Mouse (Mus musculus) intestine, embryonic 14.5 days (tissue): ENCODE results near the gene Sik1. TPM values are rescaled to one million over a fixed set of nuclear protein-coding genes. Genes with fewer than 3 reads are reported as not detected.

Source experiments
- ATAC-seq: fragments of 200-750 bp; cut with Nextera tagmentation; replicated peaks from 2 replicates; pipeline ENCODE4 v1.8.0; 2017; ENCODE audit warnings: low read depth, moderate number of reproducible peaks, moderate TSS enrichment, moderate library complexity; ENCODE audit not compliant: low FRiP score, low TSS enrichment
- DNase-seq: peaks from one replicate; pipeline ENCODE4 v3.0.0-alpha.2; 2018; ENCODE audit warnings: low spot score
- H3K27ac ChIP-seq: fragments of 300-500 bp; sonication (generic); 2 replicates; pipeline ENCODE4 v1.5.1; 2014; ENCODE audit warnings: low read depth, mild to moderate bottlenecking, control low read depth
- H3K27me3 ChIP-seq: fragments of 300-500 bp; sonication (generic); replicated peaks from 2 replicates; pipeline ENCODE4 v1.6.1; 2014; ENCODE audit warnings: low read length, control low read depth; ENCODE audit not compliant: control insufficient read depth, insufficient read depth
- H3K36me3 ChIP-seq: fragments of 300-500 bp; sonication (generic); 2 replicates; pipeline ENCODE4 v1.6.1; 2014; ENCODE audit warnings: low read length, control low read depth; ENCODE audit not compliant: control insufficient read depth, insufficient read depth
- H3K4me1 ChIP-seq: fragments of 300-500 bp; sonication (generic); replicated peaks from 2 replicates; pipeline ENCODE4 v1.6.1; 2014; ENCODE audit warnings: low read length, control low read depth, mixed read lengths; ENCODE audit not compliant: control insufficient read depth, insufficient read depth
- H3K4me2 ChIP-seq: fragments of 300-500 bp; sonication (generic); 2 replicates; pipeline ENCODE4 v1.6.1; 2014; ENCODE audit warnings: low read length
- H3K4me3 ChIP-seq: fragments of 300-500 bp; sonication (generic); 2 replicates; pipeline ENCODE4 v1.5.1; 2014; ENCODE audit warnings: low read depth, low read length, control low read depth, mixed read lengths
- H3K9ac ChIP-seq: fragments of 300-500 bp; sonication (generic); 2 replicates; pipeline ENCODE4 v1.6.1; 2014; ENCODE audit warnings: mild to moderate bottlenecking, low read length
- H3K9me3 ChIP-seq: fragments of 300-500 bp; sonication (generic); 2 replicates; pipeline ENCODE4 v1.6.1; 2016; ENCODE audit warnings: low read length, control low read depth; ENCODE audit not compliant: control insufficient read depth
- WGBS: fragments of 180-500 bp; shearing (Covaris S2); extraction: QIAGEN DNeasy Blood & Tissue Kit; methylation state at CpG from one replicate; pipeline ENCODE4 v1.1.7; 2014; 5-methylcytosine and 5-hydroxymethylcytosine counted together
- polyA plus RNA-seq: library from polyadenylated mRNA; unstranded; fragments of >200 nt; fragmentation: Nextera tagmentation; extraction: Ambion mirVana; gene quantifications from 2 replicates; pipeline ENCODE4 v1.2.1, GENCODE M21; 2014

Sik1 gene
- polyA plus RNA-seq, 1 experiment from 2014 or later: 9.2 TPM

GRCm38 (mm10) chr17:31862136-31862535 is 6.5 kb upstream of the Sik1 start:
- H3K4me2 ChIP-seq: no peak overlapping the region
- H3K27ac ChIP-seq: no peak overlapping the region
- no peak overlapping the region for H3K9ac ChIP-seq
- H3K9me3 ChIP-seq: no peaks in the 10 kb centered on the region
- DNase-seq (no peak), ATAC-seq (no peak)
- H3K27me3 ChIP-seq: no peaks in the 10 kb centered on the region
- WGBS: 56% methylated on average over 6 of the region's 6 CpGs
- peaks cover 9% of the 10 kb centered on the region; the same call in 1 of the 2 replicates for H3K4me1 ChIP-seq
- no peak overlapping the region for H3K4me3 ChIP-seq
- no peaks in the 10 kb centered on the region for H3K36me3 ChIP-seq

GRCm38 (mm10) chr17:31861661-31862060 is 6.1 kb upstream of the Sik1 start:
- Histone ChIP-seq H3K27me3 (no peaks in the 10 kb centered on the region), H3K9me3 (no peaks in the 10 kb centered on the region), H3K9ac (no peak overlapping the region), H3K4me3 (no peak overlapping the region), H3K4me2 (no peak overlapping the region), H3K36me3 (no peaks in the 10 kb centered on the region), H3K4me1 (peaks cover 14% of the 10 kb centered on the region), H3K27ac (no peak overlapping the region)
- ATAC-seq: no peak
- no peak for DNase-seq
- 84% methylated on average over 5 of the region's 5 CpGs for WGBS

DNA sequence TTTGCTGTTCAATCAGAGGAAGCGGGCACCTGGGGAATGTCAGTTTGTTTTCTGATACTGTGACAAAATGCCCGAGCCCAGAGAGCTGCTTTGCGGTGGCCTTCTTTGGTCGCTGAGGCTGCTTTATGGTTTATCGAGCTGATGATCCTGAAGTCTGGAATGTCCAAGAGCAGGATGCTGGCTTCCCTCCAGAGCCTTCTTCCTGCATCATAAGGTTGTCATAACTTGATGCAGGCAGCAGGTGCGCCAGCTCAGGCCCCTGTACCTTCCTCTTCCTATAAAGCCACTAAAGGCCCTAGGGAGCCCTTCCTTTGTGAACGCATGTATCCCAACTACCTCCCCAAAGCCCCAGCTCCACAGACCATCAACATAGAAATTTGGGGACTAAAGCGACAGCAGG is 5.3 kb upstream of the Sik1 start:
- Histone ChIP-seq H3K36me3 (no peaks in the 10 kb centered on the region), H3K27me3 (no peaks in the 10 kb centered on the region)
- 91% methylated on average over 8 of the region's 8 CpGs for WGBS

DNA sequence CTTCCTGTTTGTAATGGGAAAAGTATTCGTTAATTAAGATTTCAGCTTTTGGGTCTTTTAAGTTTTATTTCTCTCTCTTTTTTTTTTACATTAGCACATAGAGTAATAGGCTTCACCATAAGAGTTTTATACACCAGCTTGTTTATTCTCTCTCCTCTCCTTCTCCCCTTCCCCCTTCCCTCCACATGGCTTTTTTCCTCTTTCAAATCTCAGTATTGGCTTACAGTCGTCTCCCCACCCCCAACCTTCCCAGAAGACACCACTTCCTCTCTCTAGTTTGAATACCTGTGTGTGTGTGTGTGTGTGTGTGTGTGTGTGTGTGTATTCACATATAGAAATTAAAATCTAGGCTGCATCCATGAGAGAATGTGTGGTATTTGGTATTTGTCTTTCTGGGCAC is 3.8 kb upstream of the Sik1 start:
- no peak overlapping the region for H3K9ac ChIP-seq
- H3K4me1 ChIP-seq: peaks cover 15% of the 10 kb centered on the region
- H3K9me3 ChIP-seq: no peaks in the 10 kb centered on the region
- H3K4me2 ChIP-seq: no peak overlapping the region
- H3K27me3 ChIP-seq: no peaks in the 10 kb centered on the region
- no peak overlapping the region for H3K4me3 ChIP-seq
- ATAC-seq (no peak), DNase-seq (no peak)
- no peak overlapping the region for H3K27ac ChIP-seq
- WGBS: 51% methylated on average over 2 of the region's 2 CpGs
- H3K36me3 ChIP-seq: no peaks in the 10 kb centered on the region

More for the DNA sequence above, 5.3 kb upstream of the Sik1 start:
- H3K4me3 ChIP-seq: no peak overlapping the region
- peaks cover 16% of the 10 kb centered on the region for H3K4me1 ChIP-seq
- DNase-seq (no peak), ATAC-seq (no peak)
- H3K27ac ChIP-seq: no peak overlapping the region
- H3K9me3 ChIP-seq: no peaks in the 10 kb centered on the region
- H3K4me2 ChIP-seq: no peak overlapping the region
- H3K9ac ChIP-seq: no peak overlapping the region

GRCm38 (mm10) chr17:31858786-31859185 is 3.2 kb upstream of the Sik1 start:
- Histone ChIP-seq H3K4me2 (no peak overlapping the region), H3K27ac (no peak overlapping the region), H3K27me3 (no peaks in the 10 kb centered on the region), H3K4me3 (no peak overlapping the region), H3K9ac (no peak overlapping the region), H3K4me1 (peaks cover 21% of the 10 kb centered on the region), H3K36me3 (no peaks in the 10 kb centered on the region), H3K9me3 (no peaks in the 10 kb centered on the region)
- no peak for DNase-seq
- 75% methylated on average over 2 of the region's 2 CpGs for WGBS
- ATAC-seq: no peak

GRCm38 (mm10) chr17:31857903-31858426 is 2.4 kb upstream of the Sik1 start:
- ATAC-seq: no peak
- WGBS: 96% methylated on average over 3 of the region's 3 CpGs

GRCm38 (mm10) chr17:31857251-31857650 is 1.6 kb upstream of the Sik1 start:
- 83% methylated on average over 4 of the region's 4 CpGs for WGBS
- Histone ChIP-seq H3K9ac (no peak overlapping the region), H3K27me3 (no peaks in the 10 kb centered on the region), H3K4me1 (peaks cover 34% of the 10 kb centered on the region), H3K27ac (peak overlapping the region; percentile 90), H3K4me2 (0 out of 2 replicates have a peak overlapping the region, but pooled peaks have one; percentile 72), H3K4me3 (no peak overlapping the region), H3K36me3 (no peaks in the 10 kb centered on the region), H3K9me3 (no peaks in the 10 kb centered on the region)
- DNase-seq: no peak
- ATAC-seq: no peak

More at GRCm38 (mm10) chr17:31857903-31858426, 2.4 kb upstream of the Sik1 start:
- H3K4me2 ChIP-seq: no peak overlapping the region
- no peak for DNase-seq
- no peaks in the 10 kb centered on the region for H3K9me3 ChIP-seq
- H3K27me3 ChIP-seq: no peaks in the 10 kb centered on the region
- H3K9ac ChIP-seq: no peak overlapping the region
- H3K36me3 ChIP-seq: no peaks in the 10 kb centered on the region
- H3K4me3 ChIP-seq: no peak overlapping the region
- H3K27ac ChIP-seq: no peak overlapping the region
- H3K4me1 ChIP-seq: peaks cover 29% of the 10 kb centered on the region

DNA sequence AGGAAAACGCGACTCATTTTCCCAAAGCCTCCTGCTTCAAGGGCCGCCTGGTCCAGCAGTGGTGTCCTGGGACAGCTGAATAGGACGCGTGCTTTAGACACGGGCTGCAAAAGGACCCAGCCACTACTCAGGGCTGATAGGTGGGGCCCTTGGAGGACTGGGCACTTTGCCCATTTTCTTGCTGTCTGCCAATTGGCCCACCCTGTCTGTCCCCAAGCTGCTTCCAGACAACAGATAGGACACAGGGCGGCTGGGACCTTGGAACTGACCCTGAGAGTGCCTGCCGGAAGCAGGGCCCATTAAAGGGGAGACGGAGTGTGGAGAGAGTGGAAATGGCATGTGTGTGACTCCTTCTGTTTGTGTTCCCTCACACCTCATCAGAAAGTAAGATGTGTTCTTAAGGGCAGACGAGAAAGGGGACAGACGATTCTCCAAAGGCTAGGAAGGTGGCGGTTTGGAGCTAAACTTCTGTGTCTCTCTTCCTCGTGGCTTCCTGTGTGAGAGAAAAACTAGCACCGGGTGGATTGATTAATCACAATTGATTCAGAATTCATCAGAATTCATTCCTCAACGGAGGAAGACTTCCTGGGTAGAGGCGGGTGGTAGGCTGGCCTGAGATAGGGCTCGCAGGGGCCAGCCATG is 1.0 kb upstream of the Sik1 start:
- ATAC-seq: peak; percentile 48
- H3K9ac ChIP-seq: peak overlapping the region; percentile 55

More for the DNA sequence above, 1.0 kb upstream of the Sik1 start:
- H3K4me3 ChIP-seq: peak overlapping the region; percentile 87
- 23% methylated on average over 17 of the region's 17 CpGs for WGBS
- H3K27ac ChIP-seq: peak overlapping the region; percentile 90
- no peaks in the 10 kb centered on the region for H3K36me3 ChIP-seq
- peaks cover 34% of the 10 kb centered on the region for H3K4me1 ChIP-seq
- peak; percentile 77 for DNase-seq
- H3K4me2 ChIP-seq: peak overlapping the region; percentile 72
- no peaks in the 10 kb centered on the region for H3K27me3 ChIP-seq
- no peaks in the 10 kb centered on the region for H3K9me3 ChIP-seq
